Mouse (Mus musculus): ENCODE data around the gene Zfp971.
"Not testable (repeated sequence)": the region's sequence is repeated elsewhere in the genome, so short reads cannot be mapped to it uniquely, and the experiment has no call there.

Gene Zfp971

GRCm38 (mm10) chr2:178023011-178023611, at the start of gene Zfp971:
TSS of gene Zfp971 (plus strand) at chr2:178023284.
- peak in 1 of 2 experiments; percentile 32 for DNase-seq (ENCODE audit: low read depth in 1 of 2, low spot score in 2 of 2)

GRCm38 (mm10) chr2:177974814-177975213, 48.3 kb upstream of the Zfp971 start:
- not testable (repeated sequence) for DNase-seq (ENCODE audit: low read depth in 1 of 2, low spot score in 2 of 2)

- not testable (repeated sequence) for DNase-seq (ENCODE audit: low read depth in 1 of 2, low spot score in 2 of 2)
These were observed 3.6 kb upstream of the Zfp971 start for GRCm38 (mm10) chr2:178019486-178019885.

- DNase-seq (ENCODE audit: low read depth in 1 of 2, low spot score in 2 of 2) = peak; percentile 36 to 58
These were observed 2.3 kb upstream of the Zfp971 start for GRCm38 (mm10) chr2:178020773-178021172.

GRCm38 (mm10) chr2:178023861-178024260, 777 bp downstream of the Zfp971 start:
- DNase-seq (ENCODE audit: low read depth in 1 of 2, low spot score in 2 of 2) = not testable (repeated sequence)

- DNase-seq (ENCODE audit: low read depth in 1 of 2, low spot score in 2 of 2) = not testable (repeated sequence)
These were observed 4.5 kb downstream of the Zfp971 start for GRCm38 (mm10) chr2:178027601-178028000.

- DNase-seq (ENCODE audit: low read depth in 1 of 2, low spot score in 2 of 2) = no peak
These were observed 35.1 kb downstream of the Zfp971 start for GRCm38 (mm10) chr2:178058195-178058594.

- not testable (repeated sequence) for DNase-seq (ENCODE audit: low read depth in 1 of 2, low spot score in 2 of 2)
These were observed 55.2 kb downstream of the Zfp971 start, which contains the start of gene Zfp931 for GRCm38 (mm10) chr2:178078166-178078717. TSS of gene Zfp931 (minus strand) at chr2:178078476.

Measured in monocyte, adult 2 months (primary cell).